8 mouse cellular contexts compared by ENCODE assay signal in genomic region chr8:90862038-90862437, GRCm38 (mm10). TPM values are rescaled to one million over a fixed set of nuclear protein-coding genes. Genes with fewer than 3 reads are reported as not detected.
DNase-seq lines count a peak whose midpoint lies in the region; ATAC-seq and TF ChIP-seq lines count a peak whose summit lies in the region.

No protein-coding gene starts in this region.

- peak; percentile 62 for TF ChIP-seq EP300 in ES-Bruce4 (IDR thresholded peaks at IDR 0.05; ENCODE audit: insufficient read depth, low read depth, low read length)

- H3K27me3 ChIP-seq in kidney, embryonic 14.5 days (ENCODE audit: control insufficient read depth, insufficient read depth, low read length) = no peaks in the 10 kb centered on the region
- no peaks in the 10 kb centered on the region for H3K27me3 ChIP-seq in ES-Bruce4 (ENCODE audit: control insufficient read depth, insufficient read depth, low read length, poor library complexity, severe bottlenecking)
- peaks cover under 1% of the 10 kb centered on the region; the same call in 1 of the 2 replicates for H3K27me3 ChIP-seq in embryonic facial prominence, embryonic 10.5 days (replicated peaks; ENCODE audit: low read depth, poor library complexity, severe bottlenecking)
- H3K27me3 ChIP-seq in heart, embryonic 10.5 days (ENCODE audit: insufficient read depth, poor library complexity, severe bottlenecking) = no peaks in the 10 kb centered on the region
- no peaks in the 10 kb centered on the region for H3K27me3 ChIP-seq in limb, embryonic 13.5 days
- no peaks in the 10 kb centered on the region for H3K27me3 ChIP-seq in kidney, adult 2 months (replicated peaks; ENCODE audit: control insufficient read depth, insufficient read depth, low read length)

- H3K9me3 ChIP-seq in kidney, embryonic 14.5 days (ENCODE audit: control insufficient read depth, low read length) = no peaks in the 10 kb centered on the region
- H3K9me3 ChIP-seq in ES-Bruce4 (replicated peaks; ENCODE audit: control insufficient read depth, insufficient read depth, low read length, poor library complexity, severe bottlenecking) = no peaks in the 10 kb centered on the region
- no peaks in the 10 kb centered on the region for H3K9me3 ChIP-seq in embryonic facial prominence, embryonic 10.5 days
- H3K9me3 ChIP-seq in heart, embryonic 10.5 days = no peaks in the 10 kb centered on the region
- no peaks in the 10 kb centered on the region for H3K9me3 ChIP-seq in limb, embryonic 13.5 days

- no peak for TF ChIP-seq CTCF in ES-Bruce4 (IDR thresholded peaks at IDR 0.05; ENCODE audit: low read depth, low read length)
- no peak for TF ChIP-seq CTCF in kidney, adult 2 months (conservative IDR thresholded peaks at IDR 0.05; ENCODE audit: insufficient read depth, insufficient read length, low read depth, low read length)

- peaks cover 13% of the 10 kb centered on the region for H3K4me1 ChIP-seq in kidney, embryonic 14.5 days (ENCODE audit: control insufficient read depth, insufficient read depth, low read length)
- peaks cover 7% of the 10 kb centered on the region for H3K4me1 ChIP-seq in ES-Bruce4 (ENCODE audit: control insufficient read depth, insufficient read depth, low read length)
- peaks cover 44% of the 10 kb centered on the region for H3K4me1 ChIP-seq in embryonic facial prominence, embryonic 10.5 days
- peaks cover 18% of the 10 kb centered on the region for H3K4me1 ChIP-seq in heart, embryonic 10.5 days
- peaks cover 37% of the 10 kb centered on the region for H3K4me1 ChIP-seq in limb, embryonic 13.5 days
- no peaks in the 10 kb centered on the region for H3K4me1 ChIP-seq in kidney, adult 2 months (ENCODE audit: control insufficient read depth, insufficient read depth, low read length)

- DNase-seq in kidney, postnatal 14 days = no peak
- peak; percentile 95 for DNase-seq in embryonic facial prominence, embryonic 10.5 days (ENCODE audit: low spot score)
- DNase-seq in heart, embryonic 10.5 days (ENCODE audit: low spot score) = peak; percentile 92
- DNase-seq in retina, postnatal 1 day = peak; percentile 85
- no peak for DNase-seq in kidney, adult 2 months

- no peak for TF ChIP-seq POLR2A in ES-Bruce4 (IDR thresholded peaks at IDR 0.05; ENCODE audit: insufficient read depth, low read length)
- no peak for TF ChIP-seq POLR2A in kidney, adult 2 months (IDR thresholded peaks at IDR 0.05; ENCODE audit: low read depth, low read length)

- ATAC-seq in kidney, embryonic 14.5 days (ENCODE audit: low FRiP score, low TSS enrichment) = peak; percentile 85
- peak; percentile 98 for ATAC-seq in limb, embryonic 13.5 days (ENCODE audit: low FRiP score, low read depth)

- WGBS in kidney, embryonic 14.5 days = 6% methylated on average over 9 of the region's 9 CpGs
- WGBS in embryonic facial prominence, embryonic 10.5 days = 3% methylated on average over 9 of the region's 9 CpGs
- WGBS in heart, embryonic 10.5 days = 3% methylated on average over 9 of the region's 9 CpGs
- 2% methylated on average over 9 of the region's 9 CpGs for WGBS in limb, embryonic 13.5 days
- WGBS in kidney, adult 2 months = 72% methylated on average over 9 of the region's 9 CpGs

- no peak overlapping the region for H3K4me3 ChIP-seq in kidney, embryonic 14.5 days (ENCODE audit: low read length)
- no peak overlapping the region for H3K4me3 ChIP-seq in ES-Bruce4 (ENCODE audit: low read depth, low read length)
- H3K4me3 ChIP-seq in embryonic facial prominence, embryonic 10.5 days = peak overlapping the region; percentile 47
- H3K4me3 ChIP-seq in heart, embryonic 10.5 days = peak overlapping the region; percentile 28
- no peak overlapping the region; the same call in 1 of the 2 replicates for H3K4me3 ChIP-seq in limb, embryonic 13.5 days
- H3K4me3 ChIP-seq in kidney, adult 2 months (ENCODE audit: insufficient read depth, low read depth, low read length) = no peak overlapping the region

- no peak overlapping the region; the same call in 1 of the 2 replicates for H3K4me2 ChIP-seq in kidney, embryonic 14.5 days (replicated peaks; ENCODE audit: low read depth, low read length)
- peak overlapping the region; percentile 57 for H3K4me2 ChIP-seq in limb, embryonic 13.5 days (replicated peaks)

- no peaks in the 10 kb centered on the region for H3K36me3 ChIP-seq in kidney, embryonic 14.5 days (ENCODE audit: control insufficient read depth, insufficient read depth, low read length)
- no peaks in the 10 kb centered on the region for H3K36me3 ChIP-seq in ES-Bruce4 (ENCODE audit: control insufficient read depth, insufficient read depth, low read length, poor library complexity, severe bottlenecking)
- H3K36me3 ChIP-seq in embryonic facial prominence, embryonic 10.5 days (replicated peaks) = no peaks in the 10 kb centered on the region
- H3K36me3 ChIP-seq in heart, embryonic 10.5 days = no peaks in the 10 kb centered on the region
- H3K36me3 ChIP-seq in limb, embryonic 13.5 days = no peaks in the 10 kb centered on the region
- no peaks in the 10 kb centered on the region for H3K36me3 ChIP-seq in kidney, adult 2 months (ENCODE audit: control insufficient read depth, insufficient read depth, low read length)

- peak overlapping the region; percentile 89 for H3K27ac ChIP-seq in kidney, embryonic 14.5 days (ENCODE audit: low read depth, low read length)
- H3K27ac ChIP-seq in ES-Bruce4 (ENCODE audit: insufficient read depth, low read length) = peak overlapping the region; percentile 60
- peak overlapping the region; percentile 94 for H3K27ac ChIP-seq in embryonic facial prominence, embryonic 10.5 days (replicated peaks)
- peak overlapping the region; percentile 82 for H3K27ac ChIP-seq in heart, embryonic 10.5 days
- H3K27ac ChIP-seq in limb, embryonic 13.5 days = peak overlapping the region; percentile 99
- no peak overlapping the region for H3K27ac ChIP-seq in kidney, adult 2 months (ENCODE audit: insufficient read depth, low read depth, low read length)

- H3K9ac ChIP-seq in kidney, embryonic 14.5 days (ENCODE audit: low read depth, low read length) = 0 out of 2 replicates have a peak overlapping the region, but pooled peaks have one; percentile 19
- H3K9ac ChIP-seq in ES-Bruce4 (ENCODE audit: low read depth, poor library complexity, severe bottlenecking) = peak overlapping the region; percentile 3
- no peak overlapping the region for H3K9ac ChIP-seq in limb, embryonic 13.5 days

RNA-seq across cellular contexts. Expression of gene Chd9, which starts 33.9 kb away (rescaled TPM):
- polyA plus RNA-seq in kidney, embryonic 14.5 days (2014; fragmentation: Nextera tagmentation; extraction: Ambion mirVana) = 61.6 and 70.1 TPM in 2 replicates
- polyA plus RNA-seq in ES-Bruce4 (2011; ENCODE audit: insufficient read depth, insufficient read length, low read depth, missing spikeins) = 67.7 and 71.6 TPM in 2 replicates
- polyA plus RNA-seq in embryonic facial prominence, embryonic 10.5 days (2016; fragmentation: Nextera tagmentation; extraction: Ambion mirVana) = 30.3 and 34.2 TPM in 2 replicates
- 31.5 and 36.8 TPM in 2 replicates for polyA plus RNA-seq in heart, embryonic 10.5 days (2016; fragmentation: Nextera tagmentation; extraction: Ambion mirVana)
- 108 TPM in 2 replicates for polyA plus RNA-seq in limb, embryonic 13.5 days (2015; fragmentation: Nextera tagmentation; extraction: Ambion mirVana)
- 224 and 271 TPM in 2 replicates for polyA plus RNA-seq in kidney, adult 2 months (2012; rRNA removed)

RNA-seq across cellular contexts. Expression of gene Gm19935, which starts 44.8 kb away (rescaled TPM):
- not detected in 2 replicates for polyA plus RNA-seq in kidney, embryonic 14.5 days (2014; fragmentation: Nextera tagmentation; extraction: Ambion mirVana)
- not detected in 2 replicates for polyA plus RNA-seq in ES-Bruce4 (2011; ENCODE audit: insufficient read depth, insufficient read length, low read depth, missing spikeins)
- not detected in 2 replicates for polyA plus RNA-seq in embryonic facial prominence, embryonic 10.5 days (2016; fragmentation: Nextera tagmentation; extraction: Ambion mirVana)
- not detected in 2 replicates for polyA plus RNA-seq in heart, embryonic 10.5 days (2016; fragmentation: Nextera tagmentation; extraction: Ambion mirVana)
- not detected in 2 replicates for polyA plus RNA-seq in limb, embryonic 13.5 days (2015; fragmentation: Nextera tagmentation; extraction: Ambion mirVana)
- polyA plus RNA-seq in kidney, adult 2 months (2012; rRNA removed) = 0.16 and 0.24 TPM in 2 replicates

Comparison
In these comparisons a context has a peak if more than half of its experiments do, and no peak if none do; other contexts are left out.
1. H3K4me3 ChIP-seq: peak in embryonic facial prominence, embryonic 10.5 days (single experiment) and heart, embryonic 10.5 days (single experiment); none in kidney, embryonic 14.5 days (single experiment), ES-Bruce4 (single experiment), limb, embryonic 13.5 days (single experiment) and kidney, adult 2 months (single experiment).
2. DNase-seq: peak in embryonic facial prominence, embryonic 10.5 days (single experiment), heart, embryonic 10.5 days (single experiment) and retina, postnatal 1 day (single experiment); none in kidney, postnatal 14 days (single experiment) and kidney, adult 2 months (single experiment).